Mouse (Mus musculus): ENCODE data around the gene Fance. TPM values are rescaled to one million over a fixed set of nuclear protein-coding genes. Genes with fewer than 3 reads are reported as not detected.
A peak's percentile ranks its signal among the peaks of the same experiment; 100 is the strongest.

Gene Fance
- polyA plus RNA-seq, 1 experiment, result 21.7 TPM

- TF ChIP-seq CTCF (IDR thresholded peaks at IDR 0.05; ENCODE audit: insufficient read depth, low read length), result no peak
- no peak for TF ChIP-seq POLR2A (IDR thresholded peaks at IDR 0.05; ENCODE audit: borderline replicate concordance, extremely low read depth, low read depth, low read length)
- Histone ChIP-seq H3K4me1 (ENCODE audit: control insufficient read depth, insufficient read depth, low read length) (no peaks in the 10 kb centered on the region), H3K4me3 (replicated peaks; ENCODE audit: extremely low read depth, low read depth, low read length) (no peak overlapping the region)
- DNase-seq, result peak; percentile 45
- 43% methylated on average over 3 of the region's 3 CpGs for WGBS
Measured at GRCm38 (mm10) chr17:28290262-28290661, 23.1 kb upstream of the Fance start.

- Histone ChIP-seq H3K4me1 (ENCODE audit: control insufficient read depth, insufficient read depth, low read length) (no peaks in the 10 kb centered on the region), H3K4me3 (replicated peaks; ENCODE audit: extremely low read depth, low read depth, low read length) (no peak overlapping the region)
- TF ChIP-seq POLR2A (IDR thresholded peaks at IDR 0.05; ENCODE audit: borderline replicate concordance, extremely low read depth, low read depth, low read length), result no peak
- no peak for TF ChIP-seq CTCF (IDR thresholded peaks at IDR 0.05; ENCODE audit: insufficient read depth, low read length)
- 59% methylated on average over 11 of the region's 11 CpGs for WGBS
- DNase-seq, result no peak
Measured at GRCm38 (mm10) chr17:28290671-28291070, 22.6 kb upstream of the Fance start.

GRCm38 (mm10) chr17:28291346-28291745 lies 22.0 kb upstream of the Fance start:
- Histone ChIP-seq H3K4me1 (ENCODE audit: control insufficient read depth, insufficient read depth, low read length) (no peaks in the 10 kb centered on the region), H3K4me3 (replicated peaks; ENCODE audit: extremely low read depth, low read depth, low read length) (no peak overlapping the region)
- TF ChIP-seq CTCF (IDR thresholded peaks at IDR 0.05; ENCODE audit: insufficient read depth, low read length), result no peak
- TF ChIP-seq POLR2A (IDR thresholded peaks at IDR 0.05; ENCODE audit: borderline replicate concordance, extremely low read depth, low read depth, low read length), result no peak
- no peak for DNase-seq
- 76% methylated on average over 7 of the region's 7 CpGs for WGBS

- Histone ChIP-seq H3K4me3 (replicated peaks; ENCODE audit: extremely low read depth, low read depth, low read length) (no peak overlapping the region), H3K4me1 (ENCODE audit: control insufficient read depth, insufficient read depth, low read length) (no peaks in the 10 kb centered on the region)
- WGBS, result 64% methylated on average over 4 of the region's 4 CpGs
- DNase-seq, result no peak
- no peak for TF ChIP-seq POLR2A (IDR thresholded peaks at IDR 0.05; ENCODE audit: borderline replicate concordance, extremely low read depth, low read depth, low read length)
- TF ChIP-seq CTCF (IDR thresholded peaks at IDR 0.05; ENCODE audit: insufficient read depth, low read length), result no peak
Measured at GRCm38 (mm10) chr17:28293716-28294115, 19.6 kb upstream of the Fance start.

- WGBS, result 70% methylated on average over 17 of the region's 17 CpGs
- Histone ChIP-seq H3K4me1 (ENCODE audit: control insufficient read depth, insufficient read depth, low read length) (no peaks in the 10 kb centered on the region), H3K4me3 (replicated peaks; ENCODE audit: extremely low read depth, low read depth, low read length) (no peak overlapping the region)
- TF ChIP-seq POLR2A (IDR thresholded peaks at IDR 0.05; ENCODE audit: borderline replicate concordance, extremely low read depth, low read depth, low read length), result no peak
- TF ChIP-seq CTCF (IDR thresholded peaks at IDR 0.05; ENCODE audit: insufficient read depth, low read length), result no peak
- DNase-seq, result no peak
Measured at GRCm38 (mm10) chr17:28294449-28295333, 18.6 kb upstream of the Fance start.

GRCm38 (mm10) chr17:28298888-28299287 lies 14.4 kb upstream of the Fance start:
- WGBS, result 96% methylated on average over 17 of the region's 17 CpGs
- TF ChIP-seq POLR2A (IDR thresholded peaks at IDR 0.05; ENCODE audit: borderline replicate concordance, extremely low read depth, low read depth, low read length), result no peak
- TF ChIP-seq CTCF (IDR thresholded peaks at IDR 0.05; ENCODE audit: insufficient read depth, low read length), result no peak
- Histone ChIP-seq H3K4me1 (ENCODE audit: control insufficient read depth, insufficient read depth, low read length) (no peaks in the 10 kb centered on the region), H3K4me3 (replicated peaks; ENCODE audit: extremely low read depth, low read depth, low read length) (no peak overlapping the region)
- DNase-seq, result no peak

GRCm38 (mm10) chr17:28299669-28300320 lies 13.5 kb upstream of the Fance start:
- no peak for DNase-seq
- TF ChIP-seq POLR2A (IDR thresholded peaks at IDR 0.05; ENCODE audit: borderline replicate concordance, extremely low read depth, low read depth, low read length), result no peak
- TF ChIP-seq CTCF (IDR thresholded peaks at IDR 0.05; ENCODE audit: insufficient read depth, low read length), result no peak
- 60% methylated on average over 10 of the region's 11 CpGs for WGBS
- no peaks in the 10 kb centered on the region for H3K4me1 ChIP-seq (ENCODE audit: control insufficient read depth, insufficient read depth, low read length)
- H3K4me3 ChIP-seq (replicated peaks; ENCODE audit: extremely low read depth, low read depth, low read length), result no peak overlapping the region

- DNase-seq, result no peak
- Histone ChIP-seq H3K4me1 (ENCODE audit: control insufficient read depth, insufficient read depth, low read length) (no peaks in the 10 kb centered on the region), H3K4me3 (replicated peaks; ENCODE audit: extremely low read depth, low read depth, low read length) (no peak overlapping the region)
- no peak for TF ChIP-seq CTCF (IDR thresholded peaks at IDR 0.05; ENCODE audit: insufficient read depth, low read length)
- TF ChIP-seq POLR2A (IDR thresholded peaks at IDR 0.05; ENCODE audit: borderline replicate concordance, extremely low read depth, low read depth, low read length), result no peak
- 61% methylated on average over 9 of the region's 9 CpGs for WGBS
Measured at GRCm38 (mm10) chr17:28300323-28300722, 13.0 kb upstream of the Fance start.

- Histone ChIP-seq H3K4me1 (ENCODE audit: control insufficient read depth, insufficient read depth, low read length) (no peaks in the 10 kb centered on the region), H3K4me3 (replicated peaks; ENCODE audit: extremely low read depth, low read depth, low read length) (no peak overlapping the region)
- no peak for TF ChIP-seq CTCF (IDR thresholded peaks at IDR 0.05; ENCODE audit: insufficient read depth, low read length)
- TF ChIP-seq POLR2A (IDR thresholded peaks at IDR 0.05; ENCODE audit: borderline replicate concordance, extremely low read depth, low read depth, low read length), result no peak
- 77% methylated on average over 3 of the region's 3 CpGs for WGBS
- no peak for DNase-seq
Measured at GRCm38 (mm10) chr17:28300850-28301249, 12.5 kb upstream of the Fance start.
